Mouse (Mus musculus) cerebellum, postnatal 25 days (tissue): ENCODE data around the gene Tmem222.

ENCODE experiments used
- DNase-seq, 2 experiments: peaks; one replicate each; pipeline ENCODE4 v3.0.0; 2021; ENCODE audit warnings: mixed read lengths in 2 of 2

Gene Tmem222

GRCm38 (mm10) chr4:133282656-133283055 lies 5.1 kb upstream of the Tmem222 start:
- no peak for DNase-seq

- peak; percentile 38 to 59 for DNase-seq
These were observed 4.4 kb upstream of the Tmem222 start for GRCm38 (mm10) chr4:133281951-133282481.

DNA sequence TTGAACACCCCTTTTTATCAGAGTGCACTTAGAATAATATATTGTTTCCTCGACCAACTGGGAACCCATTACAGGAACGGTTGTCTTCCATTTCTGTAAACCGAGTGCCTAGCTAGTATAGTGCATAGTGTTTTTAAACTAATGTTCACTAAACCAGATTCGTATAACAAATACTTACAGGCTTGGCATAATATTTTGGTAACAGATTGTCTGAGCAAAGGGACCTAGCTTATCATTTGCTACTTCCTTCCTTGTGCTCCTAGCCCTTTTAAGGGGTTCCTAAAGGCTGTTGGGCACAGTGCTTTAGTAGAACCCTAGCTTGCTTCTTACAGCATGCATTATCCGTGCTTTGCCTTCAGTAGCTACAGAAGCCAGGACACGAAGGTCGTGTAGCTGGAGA lies 3.9 kb upstream of the Tmem222 start:
- no peak for DNase-seq

GRCm38 (mm10) chr4:133278482-133278881 lies 890 bp upstream of the Tmem222 start:
- no peak for DNase-seq

- DNase-seq: peak in 1 of 2 experiments; percentile 18
These were observed 475 bp upstream of the Tmem222 start for GRCm38 (mm10) chr4:133278067-133278466.

DNA sequence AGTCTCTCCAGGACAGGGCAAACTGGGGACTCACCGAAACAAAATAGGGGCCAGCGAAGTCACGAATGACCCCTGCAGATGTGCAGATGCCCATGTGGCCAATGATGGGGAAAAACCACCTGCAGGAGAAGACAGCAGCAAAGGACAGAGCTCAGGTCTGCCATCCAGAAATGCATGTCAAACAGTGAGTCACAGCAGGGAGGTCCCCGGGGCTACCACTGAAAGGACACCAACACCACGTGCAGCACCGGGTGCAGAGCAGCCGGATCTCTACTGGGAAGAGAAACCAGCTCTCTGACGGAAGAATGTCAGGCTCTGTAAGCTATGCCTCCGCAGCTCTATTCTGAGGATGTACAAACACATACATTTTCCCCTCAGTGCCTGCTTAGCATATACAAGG lies 6.7 kb downstream of the Tmem222 start:
- DNase-seq: no peak

DNA sequence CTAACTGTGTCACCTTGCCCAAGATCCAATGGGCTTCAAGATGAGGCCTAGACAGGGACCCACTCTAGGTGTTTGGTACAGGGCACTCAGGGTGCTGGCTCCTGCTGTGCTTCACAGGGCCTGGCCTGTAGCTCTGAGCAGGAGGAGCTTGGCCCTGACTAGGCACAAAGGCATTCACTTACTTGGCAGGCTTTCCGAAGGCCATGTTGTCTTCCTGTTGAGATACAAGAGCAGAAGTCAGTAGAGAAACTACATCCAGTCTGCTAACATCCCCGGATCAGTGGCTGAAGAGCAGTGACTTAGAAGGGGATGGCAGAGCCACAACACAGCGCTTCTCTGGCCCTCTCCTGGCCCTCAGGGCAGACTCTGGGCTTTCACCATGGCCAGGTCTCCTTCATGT lies 8.0 kb downstream of the Tmem222 start:
- no peak for DNase-seq

- DNase-seq: no peak
These were observed 8.7 kb downstream of the Tmem222 start for GRCm38 (mm10) chr4:133268931-133269330.

DNA sequence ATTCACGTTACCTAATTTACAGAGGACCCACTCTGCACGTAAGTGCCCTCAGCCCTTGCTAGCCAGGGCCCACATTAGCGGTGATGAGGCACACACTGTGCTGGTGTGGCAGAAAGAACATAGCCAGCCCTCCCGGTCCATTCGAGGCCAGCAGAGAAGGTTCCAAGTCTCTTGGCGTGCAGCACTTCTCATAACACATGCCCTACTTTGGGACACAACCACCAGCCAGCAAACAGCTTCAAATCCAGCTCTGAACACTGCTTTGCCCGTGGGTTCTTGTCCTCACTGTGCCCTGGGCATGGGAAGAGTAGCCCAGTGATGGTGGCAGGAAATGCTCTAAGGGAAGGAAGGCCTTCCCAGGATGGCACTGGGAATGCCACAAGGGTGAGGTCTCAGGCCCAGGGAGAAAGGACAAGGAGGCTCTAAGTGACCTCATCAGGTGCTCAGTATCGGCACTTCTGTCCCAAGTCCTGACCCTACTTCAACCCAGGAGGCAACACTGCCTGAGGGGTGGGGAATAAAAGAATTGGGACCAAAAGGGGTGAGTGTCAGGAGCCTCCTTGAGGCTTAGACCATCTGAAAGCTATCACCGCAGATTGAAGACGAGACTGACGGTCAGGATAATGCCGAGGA lies 11.2 kb downstream of the Tmem222 start:
- no peak for DNase-seq

GRCm38 (mm10) chr4:133265759-133266158 lies 11.8 kb downstream of the Tmem222 start:
- DNase-seq: no peak

GRCm38 (mm10) chr4:133265297-133265696 lies 12.3 kb downstream of the Tmem222 start:
- DNase-seq: no peak

GRCm38 (mm10) chr4:133264559-133264958 lies 13.0 kb downstream of the Tmem222 start:
- DNase-seq: no peak

- no peak for DNase-seq
These were observed 13.8 kb downstream of the Tmem222 start for GRCm38 (mm10) chr4:133263756-133264155.

DNA sequence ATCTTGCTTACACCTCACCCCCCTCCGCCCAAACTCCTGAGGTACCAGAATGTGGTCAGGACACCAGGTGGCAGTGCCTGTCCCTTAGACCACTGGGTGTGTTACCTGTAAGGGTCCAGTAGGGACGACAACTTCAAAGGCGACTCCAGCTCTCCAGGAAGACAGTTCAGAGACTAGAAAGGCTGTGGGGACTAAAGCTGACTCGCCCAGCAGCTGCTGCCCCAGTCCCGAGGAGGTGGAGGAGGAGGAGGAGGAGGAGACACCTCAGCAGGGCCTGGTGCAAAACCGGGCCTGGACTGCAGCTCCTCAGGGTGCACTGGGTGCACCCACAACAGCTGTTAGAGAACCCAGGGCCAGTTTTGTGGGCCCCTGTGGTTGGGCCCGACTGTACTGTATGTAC lies 14.7 kb downstream of the Tmem222 start, which contains the start of gene Sytl1:
TSS of gene Sytl1 (minus strand) at position 232 of the 400 bp plus-strand sequence.
- no peak for DNase-seq

DNA sequence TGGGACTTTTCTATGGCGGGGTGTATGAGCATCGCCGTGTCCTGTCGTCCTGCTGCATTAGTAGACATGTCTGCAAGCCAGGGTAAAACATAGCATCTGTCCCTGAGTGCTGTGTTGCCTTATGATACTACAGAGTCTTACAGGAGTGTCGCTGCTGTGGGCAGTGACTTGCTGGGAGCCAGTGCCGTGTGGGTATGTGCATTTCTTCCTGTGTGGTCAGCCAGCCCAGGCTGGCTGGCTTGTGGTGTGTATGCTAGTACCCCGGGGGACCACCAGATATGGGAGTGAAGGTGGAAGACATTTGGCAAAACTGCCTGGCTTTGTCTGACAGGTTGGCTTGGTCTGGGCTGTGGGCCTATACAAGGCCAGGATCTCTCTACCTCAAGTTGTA lies 15.2 kb downstream of the Tmem222 start:
- no peak for DNase-seq

- DNase-seq: no peak
These were observed 15.8 kb downstream of the Tmem222 start for GRCm38 (mm10) chr4:133261641-133262374.

DNA sequence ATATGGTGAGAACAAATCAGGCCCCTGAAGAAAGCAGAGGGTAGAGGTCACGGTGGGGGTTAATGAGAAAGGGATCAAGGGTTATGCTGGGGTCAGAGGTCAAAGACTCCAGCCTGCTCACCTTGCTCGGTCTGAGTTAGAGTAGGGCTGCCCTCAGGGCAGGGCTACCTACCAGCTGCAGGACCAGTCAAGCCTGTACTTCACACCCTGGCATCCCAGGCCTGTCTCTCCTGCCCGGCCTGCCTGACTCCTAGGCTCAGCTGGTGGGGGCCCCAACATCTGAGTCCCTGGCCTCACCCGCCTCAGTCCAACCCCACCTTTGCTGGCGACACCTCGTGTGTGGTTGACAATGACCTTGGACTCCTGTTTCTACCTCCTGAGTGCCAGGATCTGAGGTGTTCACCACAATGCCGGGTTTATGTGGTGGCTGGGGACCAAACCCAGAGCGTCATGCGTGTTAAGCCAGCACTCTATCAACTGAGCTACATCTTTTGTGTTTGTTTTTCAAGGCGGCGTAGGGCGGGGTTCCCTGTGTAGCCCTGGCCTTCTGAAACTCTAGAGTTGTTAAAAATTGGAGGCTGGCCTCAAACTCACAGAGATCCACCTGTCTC lies 19.7 kb downstream of the Tmem222 start:
- DNase-seq: no peak

DNA sequence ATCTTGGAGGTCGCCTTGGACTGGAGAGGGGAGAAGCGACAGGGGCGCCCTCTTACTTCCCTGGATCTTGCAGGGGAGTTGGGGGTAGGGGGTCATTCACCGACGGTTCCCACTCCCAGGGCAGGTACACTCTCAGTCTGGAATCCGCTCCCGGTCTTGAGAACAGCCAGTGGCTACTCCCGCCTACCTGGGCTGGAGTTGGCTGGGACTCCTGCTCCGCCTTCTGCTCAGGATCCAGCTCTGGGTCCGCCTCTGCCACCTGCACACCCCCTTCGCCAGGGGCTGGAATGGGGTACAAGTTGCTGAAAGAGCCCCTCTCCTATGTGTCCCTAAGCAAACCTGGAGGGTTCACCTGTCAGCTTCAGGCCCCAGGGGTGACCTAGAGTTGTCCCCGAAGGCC lies 20.4 kb downstream of the Tmem222 start:
- DNase-seq: no peak

DNA sequence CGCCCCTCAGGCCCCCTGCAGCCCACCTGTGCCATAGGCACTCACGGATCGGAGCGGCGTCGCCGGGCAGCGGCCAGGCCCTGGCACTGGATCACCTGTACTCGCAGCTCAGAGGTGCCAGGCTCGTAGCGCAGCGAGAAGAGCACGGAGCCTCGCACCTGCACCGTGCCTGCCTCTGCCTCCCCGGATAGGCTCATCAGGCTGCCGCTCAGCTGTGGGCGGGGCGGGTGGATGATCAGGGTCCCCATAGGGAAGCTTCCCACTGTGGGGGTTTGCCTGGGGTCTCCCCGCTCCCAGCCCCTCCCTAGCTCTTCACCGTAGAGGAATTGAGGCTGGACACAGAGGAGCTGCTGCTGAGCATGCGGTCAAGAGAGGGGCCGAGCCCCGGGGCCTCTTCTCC lies 20.8 kb downstream of the Tmem222 start:
- peak in 1 of 2 experiments; percentile 40 for DNase-seq

GRCm38 (mm10) chr4:133255392-133255791 lies 22.2 kb downstream of the Tmem222 start:
- no peak for DNase-seq

GRCm38 (mm10) chr4:133253412-133253811 lies 24.2 kb downstream of the Tmem222 start:
- DNase-seq: no peak

- no peak for DNase-seq
These were observed 25.5 kb downstream of the Tmem222 start for GRCm38 (mm10) chr4:133252089-133252488.

GRCm38 (mm10) chr4:133251214-133251613 lies 26.4 kb downstream of the Tmem222 start:
- DNase-seq: peak; percentile 38 to 53

GRCm38 (mm10) chr4:133250609-133251008 lies 27.0 kb downstream of the Tmem222 start:
- DNase-seq: peak; percentile 96
